Mouse (Mus musculus): Measurements from ENCODE around the gene Entpd2.

DNA sequence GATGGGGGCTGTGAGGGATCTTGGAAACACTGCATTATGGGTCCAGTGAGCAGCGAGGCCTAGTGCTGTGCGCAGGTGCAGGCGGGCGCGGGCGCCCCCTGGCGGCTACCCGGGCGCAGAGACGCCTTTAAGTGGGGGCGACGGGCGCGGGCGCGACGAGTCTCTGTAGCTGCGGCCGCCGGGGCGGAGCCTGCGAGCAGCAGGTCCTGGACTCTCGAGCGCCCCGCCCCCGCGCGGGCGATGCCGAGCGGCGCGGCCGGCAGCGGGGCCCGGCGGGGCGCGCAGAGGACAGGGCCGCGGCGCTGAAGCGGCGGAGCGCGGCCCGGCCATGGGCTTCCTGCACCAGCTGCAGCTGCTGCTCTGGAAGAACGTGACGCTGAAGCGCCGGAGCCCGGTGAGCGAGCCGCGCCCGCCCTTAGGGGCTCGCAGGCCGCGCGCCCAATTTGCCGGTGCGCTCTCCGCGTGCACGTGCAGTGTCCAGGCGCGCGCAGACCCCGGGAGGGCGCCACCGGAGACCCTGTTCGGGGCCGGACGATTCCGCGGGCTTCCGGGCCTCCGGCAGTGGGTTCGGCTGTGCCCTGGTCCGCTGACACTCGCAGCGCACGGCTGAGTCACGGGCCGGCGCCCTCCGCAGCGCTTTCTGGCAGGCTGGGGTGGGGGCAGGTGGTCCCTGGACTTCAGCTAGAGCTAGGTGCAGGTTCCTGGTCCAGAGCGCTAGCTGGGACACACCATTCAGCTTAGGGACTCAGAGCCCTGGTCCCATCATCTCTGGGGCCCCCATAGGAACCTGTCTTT lies 33.0 kb downstream of the Entpd2 start, which contains the start of gene Abca2:
- TF ChIP-seq POLR2A (IDR thresholded peaks at IDR 0.05; ENCODE audit: insufficient read length, low read depth) (peak; percentile 45), MAX (IDR thresholded peaks at IDR 0.05; ENCODE audit: low read depth) (no peak), E2F4 (IDR thresholded peaks at IDR 0.05; ENCODE audit: insufficient read depth) (no peak)

Data from myocyte (in vitro differentiated cells).